Mouse (Mus musculus) testis, adult 2 months (tissue): ENCODE measurements around the gene Trim26.

Experiments used
- CTCF ChIP-seq: fragments of 200-500 bp; IDR thresholded peaks from 2 replicates; pipeline ENCODE4 v1.5.1; 2012; ENCODE audit warnings: low read depth, mild to moderate bottlenecking, inconsistent platforms, low read length, moderate library complexity; ENCODE audit not compliant: control insufficient read depth, insufficient read depth, insufficient replicate concordance
- POLR2A ChIP-seq: fragments of 200-500 bp; IDR thresholded peaks from 2 replicates; pipeline ENCODE4 v1.6.1; 2012; ENCODE audit warnings: low read depth, mild to moderate bottlenecking, inconsistent platforms, low read length, moderate library complexity; ENCODE audit not compliant: control insufficient read depth

DNA sequence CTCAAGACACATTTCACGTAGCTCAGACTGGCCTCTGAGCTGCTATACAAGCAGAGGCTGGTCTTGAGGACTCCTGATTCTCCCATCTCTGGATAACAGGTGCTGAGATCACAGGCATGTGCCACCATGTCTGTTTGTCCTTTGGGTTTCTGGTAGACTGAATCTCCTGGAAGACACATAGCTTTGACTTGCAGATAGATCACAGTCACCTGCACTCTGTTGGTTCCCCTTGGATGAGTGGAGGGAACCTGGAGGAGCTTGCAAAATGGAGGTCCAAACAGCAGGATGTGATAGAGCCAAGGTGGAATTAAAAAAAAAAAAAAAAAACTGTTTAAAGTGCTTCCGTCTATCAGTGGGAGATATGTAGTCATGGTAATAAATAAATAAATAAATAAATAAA lies 31.9 kb downstream of the Trim26 start:
- TF ChIP-seq POLR2A: no peak
- no peak for TF ChIP-seq CTCF
